Mouse (Mus musculus): ENCODE data around the gene Klf12.

GRCm38 (mm10) chr14:100333369-100333768 lies 48.9 kb upstream of the Klf12 start:
- no peak for TF ChIP-seq CTCF (IDR thresholded peaks at IDR 0.05; ENCODE audit: borderline replicate concordance, extremely low read depth, insufficient read depth, insufficient read length)
- TF ChIP-seq POLR2A (IDR thresholded peaks at IDR 0.05; ENCODE audit: borderline replicate concordance, extremely low read depth, insufficient read depth, insufficient read length, poor library complexity, severe bottlenecking), result no peak
